In the genomic region with DNA sequence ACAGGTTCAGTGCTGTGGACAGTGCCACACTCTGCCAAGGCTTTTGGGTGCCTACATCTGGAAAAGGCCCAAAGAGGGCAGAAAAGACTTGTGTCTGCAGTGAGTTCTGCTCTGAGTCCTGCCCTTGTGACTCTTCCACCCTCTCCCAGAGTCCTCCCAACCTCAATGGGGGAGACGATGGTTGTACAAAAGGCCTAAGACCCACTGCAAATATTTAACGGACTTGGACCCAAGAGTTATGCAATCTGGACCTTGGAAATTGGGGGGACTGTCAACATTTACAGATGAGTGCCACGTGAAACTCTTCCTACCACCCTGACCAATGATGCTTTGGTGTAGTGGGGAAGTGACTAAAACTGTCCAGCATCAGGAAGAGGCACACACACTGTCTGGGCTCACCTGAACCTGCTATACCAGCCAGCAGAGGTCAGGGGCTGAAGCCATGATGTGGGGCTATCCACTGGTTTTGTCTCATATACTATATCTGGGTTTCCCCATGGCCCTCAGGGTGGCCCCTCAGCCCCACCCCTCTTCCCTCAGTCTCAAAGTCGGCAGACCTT, we compare ENCODE assay signal across 15 mouse cellular contexts.
"Had no signal": no experiment of that assay in that cellular context is flagged by ENCODE, and none has a peak within 500 bp of the region (broad histone marks: within the 10 kb centered on the region; RNA-seq: fewer than 3 reads in every experiment).

No protein-coding gene starts in this region.

- H3K27ac ChIP-seq: hindbrain, embryonic 13.5 days; hindbrain, postnatal 0 days; kidney, postnatal 0 days; limb, embryonic 13.5 days; midbrain, embryonic 13.5 days; neural tube, embryonic 15.5 days had no signal

- H3K4me1 ChIP-seq: limb, embryonic 13.5 days; neural tube, embryonic 15.5 days had no signal

- H3K27me3 ChIP-seq: hindbrain, embryonic 13.5 days; limb, embryonic 13.5 days; midbrain, embryonic 13.5 days; neural tube, embryonic 15.5 days had no signal

- H3K36me3 ChIP-seq: neural tube, embryonic 15.5 days had no signal

- H3K4me2 ChIP-seq: hindbrain, embryonic 13.5 days; limb, embryonic 13.5 days; midbrain, embryonic 13.5 days; neural tube, embryonic 15.5 days had no signal

- H3K9ac ChIP-seq: hindbrain, embryonic 13.5 days; limb, embryonic 13.5 days; midbrain, embryonic 13.5 days; neural tube, embryonic 15.5 days had no signal

- H3K4me3 ChIP-seq: hindbrain, embryonic 13.5 days; limb, embryonic 13.5 days; midbrain, embryonic 13.5 days; myocyte; neural tube, embryonic 15.5 days had no signal

- ATAC-seq: hindbrain, postnatal 0 days; lung, postnatal 0 days; midbrain, embryonic 13.5 days had no signal

- DNase-seq: kidney, adult 2 months; kidney, postnatal 36 days; left cerebral cortex, postnatal 4 days; lung, adult 2 months; lung, postnatal 36 days; thymus, adult 18-20 months; thymus, postnatal 14 days had no signal
